Mouse (Mus musculus): ENCODE results near the gene Olfr656.

- TF ChIP-seq CTCF (IDR thresholded peaks at IDR 0.05; ENCODE audit: low read depth) (no peak), EP300 (optimal IDR thresholded peaks at IDR 0.05) (no peak)
These were observed 52.7 kb downstream of the Olfr656 start, which contains the start of gene Olfr659 for GRCm38 (mm10) chr7:104666453-104666852.
